Mouse (Mus musculus) inflammation-experienced regulatory T-cells, adult 6 months (primary cell): ENCODE measurements around the gene Frmd5. TPM values are rescaled to one million over a fixed set of nuclear protein-coding genes. Genes with fewer than 3 reads are reported as not detected.
"Not testable (repeated sequence)": the region's sequence is repeated elsewhere in the genome, so short reads cannot be mapped to it uniquely, and the experiment has no call there.

Experiments
- ATAC-seq: one replicate; pipeline ENCODE4 v1.8.0; 2017
- polyA plus RNA-seq, 3 experiments: library from polyadenylated mRNA; unstranded; fragments of 100-300 nt; shearing (Covaris generic); gene quantifications; one replicate each; pipeline ENCODE4 v1.2.1; 2017

The Frmd5 gene
- polyA plus RNA-seq, 3 experiments from 2014 or later = 0.67 to 1.3 (median 1.2) TPM

GRCm38 (mm10) chr2:121565911-121566310 lies 241.0 kb downstream of the Frmd5 start:
- ATAC-seq = no peak

GRCm38 (mm10) chr2:121563117-121563516 lies 243.8 kb downstream of the Frmd5 start:
- no peak for ATAC-seq

GRCm38 (mm10) chr2:121551271-121551670 lies 255.6 kb downstream of the Frmd5 start:
- ATAC-seq = no peak

GRCm38 (mm10) chr2:121549630-121550029 lies 257.3 kb downstream of the Frmd5 start:
- ATAC-seq = no peak

GRCm38 (mm10) chr2:121544829-121545228 lies 262.1 kb downstream of the Frmd5 start:
- ATAC-seq = no peak

GRCm38 (mm10) chr2:121525056-121525455 lies 281.8 kb downstream of the Frmd5 start:
- ATAC-seq = no peak

- not testable (repeated sequence) for ATAC-seq
Observed at GRCm38 (mm10) chr2:121522830-121523229, 284.1 kb downstream of the Frmd5 start.

- ATAC-seq = no peak
Observed at GRCm38 (mm10) chr2:121522006-121522405, 284.9 kb downstream of the Frmd5 start.

GRCm38 (mm10) chr2:121518711-121519110 lies 288.2 kb downstream of the Frmd5 start:
- ATAC-seq = not testable (repeated sequence)

GRCm38 (mm10) chr2:121518106-121518505 lies 288.8 kb downstream of the Frmd5 start:
- no peak for ATAC-seq

GRCm38 (mm10) chr2:121514211-121514610 lies 292.7 kb downstream of the Frmd5 start:
- ATAC-seq = no peak

GRCm38 (mm10) chr2:121512991-121513765 lies 293.7 kb downstream of the Frmd5 start:
- not testable (repeated sequence) for ATAC-seq

- peak; percentile 85 for ATAC-seq
Observed at GRCm38 (mm10) chr2:121511401-121511800, 295.5 kb downstream of the Frmd5 start.

- no peak for ATAC-seq
Observed at GRCm38 (mm10) chr2:121509584-121509983, 297.3 kb downstream of the Frmd5 start.

GRCm38 (mm10) chr2:121507951-121508330 lies 298.9 kb downstream of the Frmd5 start:
- ATAC-seq = no peak

- ATAC-seq = no peak
Observed at GRCm38 (mm10) chr2:121507173-121507950, 299.5 kb downstream of the Frmd5 start.

GRCm38 (mm10) chr2:121505942-121506882 lies 300.7 kb downstream of the Frmd5 start, which contains the start of the genes Mfap1a and Wdr76:
Gene Mfap1a (minus strand): TSS chr2:121506665.
Gene Wdr76 (plus strand): TSS chr2:121506723.
- peak; percentile 95 for ATAC-seq

GRCm38 (mm10) chr2:121501550-121501949 lies 305.3 kb downstream of the Frmd5 start:
- ATAC-seq = peak; percentile 35
